25 mouse cellular contexts compared by ENCODE assay signal in the genomic region with DNA sequence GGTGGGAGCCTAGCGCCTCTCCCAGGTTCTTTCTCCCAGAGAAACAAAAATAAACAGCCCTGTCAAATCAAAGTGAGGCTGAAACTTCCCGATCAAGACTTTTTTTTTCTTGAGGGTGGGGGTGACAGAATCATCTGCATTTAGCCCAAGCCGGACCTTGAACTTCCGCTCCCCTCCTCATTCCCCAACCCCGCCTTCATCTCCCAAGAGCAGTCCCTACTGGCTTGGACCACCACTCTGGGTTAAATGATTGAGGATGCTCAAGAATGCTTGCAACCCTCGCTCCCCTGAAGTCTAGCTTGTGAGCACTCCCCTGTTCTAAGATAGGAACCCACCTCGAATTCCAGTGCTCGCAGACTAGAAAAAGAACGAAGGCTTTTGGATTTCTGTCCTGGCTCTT. TPM values are rescaled to one million over a fixed set of nuclear protein-coding genes. Genes with fewer than 3 reads are reported as not detected.
DNase-seq lines count a peak whose midpoint lies in the region; ATAC-seq lines count a peak whose summit lies in the region.
"Had no signal": no experiment of that assay in that cellular context is flagged by ENCODE, and none has a peak within 500 bp of the region (broad histone marks: within the 10 kb centered on the region; RNA-seq: fewer than 3 reads in every experiment).

No protein-coding gene starts in this region.

- under 1% methylated on average over 9 of the region's 9 CpGs for WGBS in limb, embryonic 12.5 days
- WGBS in limb, embryonic 10.5 days, result 1% methylated on average over 9 of the region's 9 CpGs
- 3% methylated on average over 9 of the region's 9 CpGs for WGBS in midbrain, embryonic 10.5 days
- 1% methylated on average over 9 of the region's 9 CpGs for WGBS in midbrain, embryonic 13.5 days

- H3K27ac ChIP-seq in limb, embryonic 12.5 days, result no peak overlapping the region
- no peak overlapping the region for H3K27ac ChIP-seq in limb, embryonic 10.5 days
- no peak overlapping the region for H3K27ac ChIP-seq in midbrain, embryonic 10.5 days (replicated peaks)
- no peak overlapping the region for H3K27ac ChIP-seq in midbrain, embryonic 13.5 days
- H3K27ac ChIP-seq: forebrain, embryonic 10.5 days; heart, embryonic 13.5 days; hindbrain, postnatal 0 days; kidney, postnatal 0 days; liver, embryonic 14.5 days; stomach, embryonic 15.5 days had no signal

- H3K4me1 ChIP-seq in limb, embryonic 12.5 days (replicated peaks), result peaks cover 28% of the 10 kb centered on the region
- H3K4me1 ChIP-seq in limb, embryonic 10.5 days, result peaks cover 33% of the 10 kb centered on the region
- H3K4me1 ChIP-seq in midbrain, embryonic 10.5 days, result peaks cover 17% of the 10 kb centered on the region
- no peaks in the 10 kb centered on the region for H3K4me1 ChIP-seq in midbrain, embryonic 13.5 days (replicated peaks)
- H3K4me1 ChIP-seq: stomach, embryonic 15.5 days had no signal

- H3K4me3 ChIP-seq in limb, embryonic 12.5 days (replicated peaks), result no peak overlapping the region
- H3K4me3 ChIP-seq in limb, embryonic 10.5 days, result no peak overlapping the region
- H3K4me3 ChIP-seq in midbrain, embryonic 10.5 days, result no peak overlapping the region
- H3K4me3 ChIP-seq in midbrain, embryonic 13.5 days (replicated peaks), result no peak overlapping the region
- H3K4me3 ChIP-seq: forebrain, embryonic 10.5 days; heart, embryonic 13.5 days; megakaryocyte, embryonic 14.5 days; stomach, embryonic 15.5 days had no signal

- H3K9me3 ChIP-seq in limb, embryonic 12.5 days, result no peaks in the 10 kb centered on the region
- no peaks in the 10 kb centered on the region for H3K9me3 ChIP-seq in limb, embryonic 10.5 days (replicated peaks)
- no peaks in the 10 kb centered on the region for H3K9me3 ChIP-seq in midbrain, embryonic 10.5 days (replicated peaks)
- H3K9me3 ChIP-seq in midbrain, embryonic 13.5 days, result no peaks in the 10 kb centered on the region
- H3K9me3 ChIP-seq: forebrain, embryonic 10.5 days; heart, embryonic 13.5 days; stomach, embryonic 15.5 days had no signal

- 0 out of 2 replicates have a peak overlapping the region, but pooled peaks have one; percentile 13 for H3K4me2 ChIP-seq in limb, embryonic 12.5 days
- H3K4me2 ChIP-seq in midbrain, embryonic 13.5 days (replicated peaks), result no peak overlapping the region
- H3K4me2 ChIP-seq: heart, embryonic 13.5 days; stomach, embryonic 15.5 days had no signal

- no peak for ATAC-seq in limb, embryonic 12.5 days (ENCODE audit: insufficient number of reproducible peaks, insufficient read depth, low FRiP score, low TSS enrichment, low read depth)
- ATAC-seq in midbrain, embryonic 13.5 days, result no peak
- ATAC-seq: forebrain, postnatal 0 days; hindbrain, postnatal 0 days had no signal

- H3K27me3 ChIP-seq in limb, embryonic 12.5 days, result peaks cover 100% of the 10 kb centered on the region
- H3K27me3 ChIP-seq in limb, embryonic 10.5 days (ENCODE audit: low read depth, poor library complexity, severe bottlenecking), result peaks cover 100% of the 10 kb centered on the region
- H3K27me3 ChIP-seq in midbrain, embryonic 10.5 days (ENCODE audit: low read depth, poor library complexity, severe bottlenecking), result peaks cover 100% of the 10 kb centered on the region
- H3K27me3 ChIP-seq in midbrain, embryonic 13.5 days, result peaks cover 100% of the 10 kb centered on the region

- peak; percentile 14 for DNase-seq in embryo, embryonic 10 days (ENCODE audit: low spot score)
- DNase-seq in embryo, embryonic 10.5 days (ENCODE audit: low spot score), result no peak
- no peak for DNase-seq in limb, embryonic 10.5 days (ENCODE audit: low spot score)
- DNase-seq in midbrain, embryonic 10.5 days (ENCODE audit: low spot score), result peak; percentile 25
- no peak for DNase-seq in layer of hippocampus, adult 18-20 months (ENCODE audit: low spot score in 2 of 2)
- DNase-seq: adrenal gland, postnatal 25 days; cerebellum, adult 8-10 months; cerebellum, postnatal 36 days; forebrain, postnatal 0 days; gastrocnemius, postnatal 14 days; heart, adult 18-20 months; kidney, adult 2 months; left cerebral cortex, postnatal 4 days; lung, postnatal 14 days; thymus, adult 18-20 months; thymus, postnatal 36 days had no signal

- no peaks in the 10 kb centered on the region for H3K36me3 ChIP-seq in limb, embryonic 12.5 days
- H3K36me3 ChIP-seq in limb, embryonic 10.5 days, result no peaks in the 10 kb centered on the region
- H3K36me3 ChIP-seq in midbrain, embryonic 10.5 days, result no peaks in the 10 kb centered on the region
- no peaks in the 10 kb centered on the region for H3K36me3 ChIP-seq in midbrain, embryonic 13.5 days
- H3K36me3 ChIP-seq: forebrain, embryonic 10.5 days; heart, embryonic 13.5 days; stomach, embryonic 15.5 days had no signal

- no peak overlapping the region for H3K9ac ChIP-seq in limb, embryonic 12.5 days (replicated peaks)
- no peak overlapping the region for H3K9ac ChIP-seq in midbrain, embryonic 13.5 days (replicated peaks)
- H3K9ac ChIP-seq: forebrain, postnatal 0 days; heart, embryonic 13.5 days; liver, embryonic 14.5 days; stomach, embryonic 15.5 days had no signal

RNA-seq across cellular contexts. Expression of gene Hlx, which starts 11.3 kb away (rescaled TPM):
- 24.1 and 26.8 TPM in 2 replicates for polyA plus RNA-seq in limb, embryonic 12.5 days (2016; fragmentation: Nextera tagmentation; extraction: Ambion mirVana)
- 7.2 and 9.5 TPM in 2 replicates for polyA plus RNA-seq in limb, embryonic 10.5 days (2016; fragmentation: Nextera tagmentation; extraction: Ambion mirVana)
- polyA plus RNA-seq in midbrain, embryonic 10.5 days (2016; fragmentation: Nextera tagmentation; extraction: Ambion mirVana), result 2.5 and 4.8 TPM in 2 replicates
- polyA plus RNA-seq in midbrain, embryonic 13.5 days (2015; fragmentation: Nextera tagmentation; extraction: Ambion mirVana), result 1.1 and 1.4 TPM in 2 replicates
- total RNA-seq in layer of hippocampus, adult 18-20 months (2021), result 1 to 10 TPM in 1 of 2 experiments, under 1 TPM in 1; 0.61 to 1.1 TPM

Comparison
In these comparisons a context has a peak if more than half of its experiments do, and no peak if none do; other contexts are left out.
1. DNase-seq: peak in embryo, embryonic 10 days (single experiment) and midbrain, embryonic 10.5 days (single experiment); none in embryo, embryonic 10.5 days (single experiment), limb, embryonic 10.5 days (single experiment) and layer of hippocampus, adult 18-20 months (0 of 2).